Mouse (Mus musculus) ES-E14 (cell line): ENCODE measurements around the gene Gltpd2. TPM values are rescaled to one million over a fixed set of nuclear protein-coding genes. Genes with fewer than 3 reads are reported as not detected.
A peak's percentile ranks its signal among the peaks of the same experiment; 100 is the strongest.
"Not testable (repeated sequence)": the region's sequence is repeated elsewhere in the genome, so short reads cannot be mapped to it uniquely, and the experiment has no call there.

ENCODE experiments used
- DNase-seq: peaks from one replicate; pipeline ENCODE4 v3.0.0-alpha.2; 2013; ENCODE audit warnings: low read depth, low spot score
- H3K27ac ChIP-seq: 2 replicates; pipeline ENCODE4 v1.5.1; 2012; ENCODE audit warnings: low read depth, mild to moderate bottlenecking, low read length, moderate library complexity, mixed read lengths; ENCODE audit not compliant: poor library complexity, insufficient read depth, severe bottlenecking
- H3K36me3 ChIP-seq: 2 replicates; pipeline ENCODE4 v1.6.1; 2012; ENCODE audit warnings: mild to moderate bottlenecking, low read length, moderate library complexity, mixed read lengths; ENCODE audit not compliant: control insufficient read depth, poor library complexity, insufficient read depth, severe bottlenecking
- H3K4me1 ChIP-seq, 2 experiments: fragments of 150-350 bp in 1 of 2; sonication (generic) in 1 of 2; 2 replicates each; pipeline ENCODE4 v1.6.1; 2012; ENCODE audit warnings: low read length in 2 of 2, mild to moderate bottlenecking in 1 of 2, mixed read lengths in 1 of 2; ENCODE audit not compliant: control insufficient read depth in 2 of 2, insufficient read depth in 2 of 2, poor library complexity in 1 of 2
- H3K4me3 ChIP-seq, 2 experiments: fragments of 150-350 bp in 1 of 2; sonication (generic) in 1 of 2; 2 replicates each; pipeline ENCODE4 v1.5.1; 2012; ENCODE audit warnings: low read length in 2 of 2, low read depth in 1 of 2, mild to moderate bottlenecking in 1 of 2, mixed read lengths in 1 of 2; ENCODE audit not compliant: insufficient read depth in 1 of 2, poor library complexity in 1 of 2, severe bottlenecking in 1 of 2
- H3K9ac ChIP-seq: 2 replicates; pipeline ENCODE4 v1.6.1; 2012; ENCODE audit warnings: low read depth, mild to moderate bottlenecking, low read length, mixed read lengths; ENCODE audit not compliant: poor library complexity, insufficient read depth, severe bottlenecking
- H3K9me3 ChIP-seq: fragments of 150-350 bp; sonication (generic); 2 replicates; pipeline ENCODE4 v1.6.1; 2012; ENCODE audit warnings: low read depth, mild to moderate bottlenecking, low read length; ENCODE audit not compliant: control insufficient read depth, insufficient read depth
- CHD2 ChIP-seq: IDR thresholded peaks from 2 replicates; pipeline ENCODE4 v1.6.1; 2014; ENCODE audit warnings: mild to moderate bottlenecking, low read depth, low read length, inconsistent platforms
- HCFC1 ChIP-seq: IDR thresholded peaks from 2 replicates; pipeline ENCODE4 v1.6.1; 2012; ENCODE audit warnings: low read length, inconsistent platforms, borderline replicate concordance; ENCODE audit not compliant: insufficient read depth
- MAFK ChIP-seq: IDR thresholded peaks from 2 replicates; pipeline ENCODE4 v1.6.1; 2014; ENCODE audit warnings: mild to moderate bottlenecking, low read depth, low read length, inconsistent platforms; ENCODE audit not compliant: insufficient read depth
- ZC3H11A ChIP-seq: IDR thresholded peaks from 2 replicates; pipeline ENCODE4 v1.6.1; 2012; ENCODE audit warnings: low read depth, mild to moderate bottlenecking, inconsistent platforms, low read length, borderline replicate concordance
- ZNF384 ChIP-seq: IDR thresholded peaks from 2 replicates; pipeline ENCODE4 v1.6.1; 2012; ENCODE audit warnings: low read depth, low read length, inconsistent platforms
- in situ Hi-C, 2 experiments: fragments of 600-800 bp; cut with MboI; formaldehyde crosslinking; loops; one replicate each; pipeline ENCODE4 v1.15.1; 2025; ENCODE audit warnings: low sequenced_read_pairs in 2 of 2, inconsistent platforms in 1 of 2; ENCODE audit not compliant: unreplicated experiment in 2 of 2
- total RNA-seq: library from RNA; depleted of rRNA; stranded (reverse); fragments of 300-350 nt; gene quantifications from 2 replicates; pipeline ENCODE4 v1.2.3, GENCODE M21; 2012

Gene Gltpd2
- total RNA-seq, 1 experiment = 0.54 TPM

DNA sequence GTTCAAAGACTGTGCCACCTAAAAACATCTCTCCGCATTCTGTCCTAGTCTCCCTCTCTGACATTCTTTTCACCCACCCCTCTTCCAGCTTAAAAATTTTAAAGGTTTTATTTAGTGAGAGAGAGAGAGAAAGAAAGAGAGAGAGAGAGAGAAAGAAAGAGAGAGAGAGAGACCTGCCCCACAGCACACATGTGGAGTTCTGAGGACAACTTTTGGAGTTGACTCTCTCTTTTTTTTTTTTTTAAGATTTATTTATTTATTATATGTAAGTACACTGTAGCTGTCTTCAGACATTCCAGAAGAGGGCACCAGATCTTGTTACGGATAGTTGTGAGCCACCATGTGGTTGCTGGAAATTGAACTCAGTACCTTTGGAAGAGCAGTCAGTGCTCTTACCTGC is 12.1 kb downstream of the Gltpd2 start:
- peak; percentile 66 for TF ChIP-seq ZNF384
- H3K9me3 ChIP-seq = not testable (repeated sequence)

DNA sequence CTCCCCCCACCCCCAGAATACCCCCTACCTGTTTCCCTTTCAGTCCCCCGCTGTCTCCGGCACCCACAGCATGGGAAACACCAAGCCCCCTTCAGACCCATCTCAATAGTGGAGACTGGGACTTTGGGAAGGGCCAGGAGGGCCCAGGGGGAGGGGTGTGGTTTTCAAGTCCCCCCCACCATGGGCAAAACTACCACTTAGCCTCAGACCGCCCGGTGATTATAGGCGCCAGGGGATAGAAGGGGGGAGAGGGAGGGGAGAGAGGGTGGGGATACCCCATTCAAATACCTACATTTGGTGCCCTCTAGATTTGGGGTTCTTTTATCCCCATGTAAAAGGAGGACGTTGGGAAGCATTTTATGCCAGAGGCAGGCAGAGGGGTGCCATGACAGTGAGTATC is 13.8 kb downstream of the Gltpd2 start, which contains the start of gene Gm40193:
Gm40193 (minus strand) TSS at position 101 of the 400 bp plus-strand sequence.
- in situ Hi-C loops = no loop called here
- Histone ChIP-seq H3K27ac (no peak within 1 kb of the TSS), H3K4me3 (no peak within 1 kb of the TSS), H3K4me1 (no peaks in the 10 kb centered on the region), H3K36me3 (peaks cover 6% of the 10 kb centered on the region), H3K9ac (no peak within 1 kb of the TSS), H3K9me3 (no peaks in the 10 kb centered on the region)
- TF ChIP-seq ZC3H11A (no peak), MAFK (no peak), HCFC1 (no peak), ZNF384 (no peak), CHD2 (no peak)
- DNase-seq = no peak

More for the DNA sequence above, 12.1 kb downstream of the Gltpd2 start:
- H3K36me3 ChIP-seq = peaks cover 19% of the 10 kb centered on the region
- H3K4me3 ChIP-seq, DNase-seq, in situ Hi-C loops, H3K9ac ChIP-seq, H3K27ac ChIP-seq, H3K4me1 ChIP-seq: not testable (repeated sequence)

DNA sequence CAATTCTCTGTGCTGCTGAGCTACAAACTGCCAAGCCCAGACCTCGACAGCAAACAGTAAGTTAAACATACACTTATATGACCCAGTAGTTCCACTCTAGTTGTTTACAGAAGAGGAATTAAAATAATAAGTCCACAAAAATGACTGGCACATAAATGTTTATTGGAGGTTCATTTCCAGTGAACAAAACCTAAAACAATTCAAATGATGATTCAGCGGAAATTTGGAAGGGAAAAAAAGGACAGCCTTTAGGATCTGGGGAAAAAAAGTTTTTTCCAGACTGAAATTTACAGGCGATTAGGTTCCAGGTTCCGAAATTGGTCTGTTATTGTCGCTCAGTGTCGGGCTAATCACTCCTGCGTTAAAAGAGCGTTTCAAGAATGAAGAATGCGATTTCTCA is 20.4 kb downstream of the Gltpd2 start:
- H3K4me1 ChIP-seq = no peaks in the 10 kb centered on the region
- H3K9ac ChIP-seq = peak overlapping the region; percentile 69
- TF ChIP-seq MAFK (peak; percentile 78), ZC3H11A (no peak), HCFC1 (no peak), CHD2 (no peak), ZNF384 (no peak)
- H3K27ac ChIP-seq = no peak overlapping the region
- no peak for DNase-seq
- H3K36me3 ChIP-seq = no peaks in the 10 kb centered on the region
- H3K4me3 ChIP-seq = peak overlapping the region; percentile 59 to 71
- no peaks in the 10 kb centered on the region for H3K9me3 ChIP-seq
- in situ Hi-C loops = no loop called here

DNA sequence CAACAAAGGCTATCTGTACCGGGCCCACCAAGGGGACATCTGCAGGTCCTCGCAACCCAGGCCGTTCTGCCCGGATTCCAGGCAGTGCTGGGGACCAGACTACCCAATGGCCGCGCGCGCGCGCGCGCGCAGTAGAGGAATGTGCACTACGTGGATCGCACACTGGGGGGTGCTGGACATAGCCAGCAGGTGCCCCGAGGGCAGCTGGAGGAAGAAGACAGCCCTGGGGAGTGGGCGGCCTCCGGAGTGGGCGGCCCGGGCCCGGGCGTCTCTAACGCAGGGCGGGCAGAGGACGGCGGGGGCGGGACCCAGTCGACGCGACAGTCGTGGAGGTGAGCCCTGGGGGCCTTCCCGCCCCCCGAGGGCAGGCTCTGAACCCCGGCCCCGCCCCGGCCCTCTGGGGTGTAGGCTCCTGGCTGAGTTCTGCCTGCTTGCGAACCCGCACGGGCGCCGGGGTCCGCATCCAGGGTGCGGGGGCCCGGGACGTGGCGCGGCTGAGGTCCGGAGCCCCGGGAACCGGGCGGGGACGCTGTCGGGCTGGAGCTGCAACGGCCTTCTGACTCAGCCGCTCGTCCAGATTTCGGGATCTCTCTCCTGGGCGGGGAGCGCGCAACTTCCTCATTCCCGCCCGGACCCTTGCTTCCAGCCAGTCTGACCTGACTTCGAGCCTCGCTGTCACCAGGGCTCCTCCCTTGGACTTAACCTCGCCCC is 21.0 kb downstream of the Gltpd2 start, which contains the start of gene Pld2:
Pld2 (plus strand) TSS at position 188 of the 711 bp plus-strand sequence.
- Histone ChIP-seq H3K9ac (peak within 1 kb of the TSS; percentile 69), H3K27ac (no peak within 1 kb of the TSS), H3K9me3 (no peaks in the 10 kb centered on the region), H3K4me1 (no peaks in the 10 kb centered on the region), H3K36me3 (no peaks in the 10 kb centered on the region), H3K4me3 (peak within 1 kb of the TSS; percentile 59 to 71)
- no peak for TF ChIP-seq HCFC1
- no peak for TF ChIP-seq ZNF384
- no peak for TF ChIP-seq ZC3H11A
- no peak for TF ChIP-seq CHD2
- no peak for TF ChIP-seq MAFK
- DNase-seq = peak; percentile 58
- in situ Hi-C loops = no loop called here

DNA sequence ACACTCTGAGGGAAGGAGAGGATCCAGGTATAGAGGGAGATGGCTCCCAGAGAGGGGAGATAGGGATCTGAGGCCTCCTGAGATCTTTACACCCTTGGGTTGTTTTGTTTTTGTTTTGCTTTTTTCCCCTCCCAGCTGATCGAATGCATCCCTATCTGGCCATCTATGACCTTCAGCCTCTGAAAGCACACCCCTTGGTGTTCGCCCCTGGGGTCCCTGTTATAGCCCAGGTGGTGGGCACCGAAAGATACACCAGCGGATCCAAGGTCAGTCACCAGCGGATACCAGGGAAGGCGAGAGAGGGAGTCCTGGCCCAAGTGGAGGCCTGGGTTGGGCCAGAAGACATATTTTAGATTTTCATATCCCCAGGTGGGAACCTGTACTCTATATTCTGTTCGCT is 21.9 kb downstream of the Gltpd2 start:
- DNase-seq = no peak
- H3K4me1 ChIP-seq = no peaks in the 10 kb centered on the region
- no peak for TF ChIP-seq ZC3H11A
- TF ChIP-seq MAFK = no peak
- TF ChIP-seq CHD2 = no peak
- no peak for TF ChIP-seq ZNF384
- no peak for TF ChIP-seq HCFC1
- no peak overlapping the region for H3K9ac ChIP-seq
- H3K4me3 ChIP-seq = peak overlapping the region in 1 of 2 experiments; percentile 59; a peak in 3 of 4 replicates
- no peak overlapping the region for H3K27ac ChIP-seq
- H3K36me3 ChIP-seq = no peaks in the 10 kb centered on the region
- no peaks in the 10 kb centered on the region for H3K9me3 ChIP-seq
- in situ Hi-C loops = no loop called here
